Mouse (Mus musculus): ENCODE data around the gene E030030I06Rik. TPM values are rescaled to one million over a fixed set of nuclear protein-coding genes. Genes with fewer than 3 reads are reported as not detected.
A peak's percentile ranks its signal among the peaks of the same experiment; 100 is the strongest.
"Not testable (repeated sequence)": the region's sequence is repeated elsewhere in the genome, so short reads cannot be mapped to it uniquely, and the experiment has no call there.

Gene E030030I06Rik
- total RNA-seq, 2 experiments from 2014 or later: 1.5 TPM; not detected in 1

- not testable (repeated sequence) for DNase-seq (ENCODE audit: low spot score in 2 of 2)
Observed at GRCm38 (mm10) chr10:22153147-22153690, 4.1 kb upstream of the E030030I06Rik start.

GRCm38 (mm10) chr10:22151863-22152640 is 3.0 kb upstream of the E030030I06Rik start:
- not testable (repeated sequence) for DNase-seq (ENCODE audit: low spot score in 2 of 2)

- not testable (repeated sequence) for DNase-seq (ENCODE audit: low spot score in 2 of 2)
Observed at GRCm38 (mm10) chr10:22151056-22151862, 2.2 kb upstream of the E030030I06Rik start.

GRCm38 (mm10) chr10:22150593-22150992 is 1.5 kb upstream of the E030030I06Rik start:
- DNase-seq (ENCODE audit: low spot score in 2 of 2): no peak

GRCm38 (mm10) chr10:22149691-22150465 is 808 bp upstream of the E030030I06Rik start:
- no peak for DNase-seq (ENCODE audit: low spot score in 2 of 2)

GRCm38 (mm10) chr10:22148441-22149072 is 513 bp downstream of the E030030I06Rik start:
- no peak for DNase-seq (ENCODE audit: low spot score in 2 of 2)

GRCm38 (mm10) chr10:22142926-22143325 is 6.1 kb downstream of the E030030I06Rik start:
- DNase-seq (ENCODE audit: low spot score in 2 of 2): no peak

- not testable (repeated sequence) for DNase-seq (ENCODE audit: low spot score in 2 of 2)
Observed at GRCm38 (mm10) chr10:22142194-22142593, 6.9 kb downstream of the E030030I06Rik start.

GRCm38 (mm10) chr10:22140665-22141280 is 8.3 kb downstream of the E030030I06Rik start:
- DNase-seq (ENCODE audit: low spot score in 2 of 2): peak in 1 of 2 experiments; percentile 75

- DNase-seq (ENCODE audit: low spot score in 2 of 2): no peak
Observed at GRCm38 (mm10) chr10:22074531-22074930, 74.5 kb downstream of the E030030I06Rik start.

GRCm38 (mm10) chr10:22072739-22073138 is 76.3 kb downstream of the E030030I06Rik start:
- no peak for DNase-seq (ENCODE audit: low spot score in 2 of 2)

GRCm38 (mm10) chr10:22070576-22070975 is 78.5 kb downstream of the E030030I06Rik start:
- DNase-seq (ENCODE audit: low spot score in 2 of 2): no peak

GRCm38 (mm10) chr10:22070168-22070567 is 78.9 kb downstream of the E030030I06Rik start:
- no peak for DNase-seq (ENCODE audit: low spot score in 2 of 2)

- not testable (repeated sequence) for DNase-seq (ENCODE audit: low spot score in 2 of 2)
Observed at GRCm38 (mm10) chr10:22067979-22068378, 81.1 kb downstream of the E030030I06Rik start, which contains the start of gene 4930444G20Rik. 4930444G20Rik (minus strand) TSS chr10:22068079.

Other genes with a start within 250 kb of the E030030I06Rik start
- gene 4930444G20Rik, start 81.2 kb downstream of the E030030I06Rik start, total RNA-seq (2021): not detected
- gene Raet1e, start 9.3 kb upstream of the E030030I06Rik start, total RNA-seq (2021): not detected
- not detected for gene H60b, start 9.3 kb upstream of the E030030I06Rik start, total RNA-seq (2021)
- not detected for gene Raet1d, start 211.3 kb upstream of the E030030I06Rik start, total RNA-seq (2021)

Measured in layer of hippocampus, adult 18-20 months (tissue).